Mouse (Mus musculus): Measurements from ENCODE around the gene Psmb11.
"Not testable (repeated sequence)": the region's sequence is repeated elsewhere in the genome, so short reads cannot be mapped to it uniquely, and the experiment has no call there.

Gene Psmb11

GRCm38 (mm10) chr14:54605752-54606321 is 15.4 kb upstream of the Psmb11 start, which contains the start of gene 4931414P19Rik:
Gene 4931414P19Rik, minus strand, starts transcription at chr14:54605993.
- peak; percentile 83 for DNase-seq

DNA sequence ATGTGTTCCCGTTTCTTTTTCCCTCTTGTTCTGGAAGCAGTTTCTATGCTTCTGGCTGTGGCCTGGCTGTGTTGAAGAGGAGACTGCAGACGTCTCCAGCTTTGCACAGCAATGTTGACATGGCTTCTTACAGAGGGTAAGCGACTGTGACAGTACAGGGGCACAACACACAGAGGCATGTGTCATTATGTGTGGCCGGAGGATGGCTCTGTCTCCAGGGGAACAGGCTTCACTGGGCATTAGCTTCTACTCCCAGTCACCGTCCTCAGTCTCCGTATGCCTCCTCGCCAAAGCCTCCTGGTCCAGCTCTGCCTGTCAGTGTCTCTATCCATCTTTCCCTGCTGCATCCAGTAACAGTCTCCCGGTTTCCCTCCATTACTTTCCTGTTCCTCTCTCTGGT is 14.0 kb upstream of the Psmb11 start:
- no peak for DNase-seq

- DNase-seq: no peak
These were observed 12.0 kb upstream of the Psmb11 start for GRCm38 (mm10) chr14:54609245-54609644.

- DNase-seq: no peak
These were observed 11.3 kb upstream of the Psmb11 start for GRCm38 (mm10) chr14:54609962-54610361.

DNA sequence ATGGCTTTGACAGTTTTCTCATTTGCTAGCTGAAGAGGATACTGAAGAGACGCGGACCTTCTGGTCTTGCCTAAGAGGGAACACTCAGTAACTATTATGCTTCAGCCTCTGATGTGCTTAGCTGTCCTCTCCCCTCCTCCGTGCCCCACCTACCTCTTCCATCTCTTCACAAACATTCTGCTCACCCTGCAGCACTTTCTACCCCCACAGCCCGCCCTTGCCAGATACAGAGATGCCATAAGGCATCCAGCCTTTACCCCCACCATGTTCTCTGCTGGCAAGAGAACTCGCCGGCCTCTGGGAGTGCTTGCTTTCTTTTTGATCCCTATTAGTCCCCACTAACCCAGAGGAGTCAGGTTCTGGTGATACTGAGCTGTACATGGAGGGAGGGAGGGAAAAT is 10.6 kb upstream of the Psmb11 start:
- no peak for DNase-seq

- not testable (repeated sequence) for DNase-seq
These were observed 7.1 kb upstream of the Psmb11 start for GRCm38 (mm10) chr14:54614130-54614529.

- DNase-seq: no peak
These were observed 4.9 kb upstream of the Psmb11 start for GRCm38 (mm10) chr14:54616226-54616825.

DNA sequence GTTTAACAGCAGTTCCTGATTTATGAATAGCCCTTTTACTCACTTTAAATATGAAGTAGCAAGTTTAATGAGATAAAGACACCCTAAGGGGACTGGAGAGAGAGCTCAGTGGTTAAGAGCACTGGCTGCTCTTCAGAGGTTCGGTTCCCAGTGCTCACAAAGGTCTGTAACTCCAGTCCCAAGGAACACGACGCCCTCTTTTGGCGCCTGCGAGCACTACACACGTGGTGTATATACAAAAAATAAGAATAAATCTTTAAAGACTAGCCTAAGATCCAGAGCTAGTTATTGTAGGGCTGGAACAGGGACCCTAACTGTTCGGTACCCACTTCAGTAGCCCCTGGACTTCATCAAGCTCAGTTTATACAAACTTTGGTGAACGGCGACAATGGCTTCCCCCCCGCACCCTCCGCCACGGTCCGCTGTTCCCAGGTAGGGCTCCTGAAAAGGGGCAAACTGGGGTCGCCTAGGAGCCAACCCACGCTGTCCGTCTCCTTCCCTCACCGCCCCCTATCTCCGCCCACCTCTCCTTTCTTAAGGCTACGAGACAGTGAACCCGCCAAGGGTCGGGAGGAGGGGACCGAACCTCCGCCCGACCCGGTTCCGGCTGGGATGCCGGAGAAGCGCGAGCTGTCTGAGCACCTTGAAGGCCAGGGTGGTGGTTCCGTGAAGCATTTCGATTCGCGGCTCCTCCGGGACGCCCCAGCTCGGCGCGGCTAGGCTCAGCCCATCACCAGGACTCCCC is 3.9 kb upstream of the Psmb11 start:
- DNase-seq: no peak

- DNase-seq: peak; percentile 96
These were observed 3.3 kb upstream of the Psmb11 start, which contains the start of gene Psmb5 for GRCm38 (mm10) chr14:54617897-54618365. Gene Psmb5, minus strand, starts transcription at chr14:54618022.

DNA sequence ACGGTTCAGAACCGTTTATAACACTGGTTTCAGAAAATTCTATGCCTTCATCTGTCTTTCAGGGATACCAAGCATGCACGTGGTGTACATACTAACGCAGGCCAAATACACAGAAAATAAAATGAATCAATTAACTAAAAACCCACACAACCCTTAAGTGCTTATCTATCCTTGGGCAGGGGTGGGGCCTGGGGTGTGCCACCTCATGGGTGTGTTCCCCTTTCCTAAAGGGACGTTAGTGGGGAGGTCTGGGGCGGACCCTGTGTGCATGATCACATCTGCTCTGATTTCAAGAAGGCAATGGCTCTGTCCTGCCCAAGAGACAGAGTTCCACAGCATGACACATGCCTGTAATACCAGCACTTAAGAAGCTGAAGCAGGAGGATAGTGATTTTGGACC is 2.1 kb downstream of the Psmb11 start:
- DNase-seq: no peak

- DNase-seq: no peak
These were observed 3.7 kb downstream of the Psmb11 start for GRCm38 (mm10) chr14:54624976-54625375.

DNA sequence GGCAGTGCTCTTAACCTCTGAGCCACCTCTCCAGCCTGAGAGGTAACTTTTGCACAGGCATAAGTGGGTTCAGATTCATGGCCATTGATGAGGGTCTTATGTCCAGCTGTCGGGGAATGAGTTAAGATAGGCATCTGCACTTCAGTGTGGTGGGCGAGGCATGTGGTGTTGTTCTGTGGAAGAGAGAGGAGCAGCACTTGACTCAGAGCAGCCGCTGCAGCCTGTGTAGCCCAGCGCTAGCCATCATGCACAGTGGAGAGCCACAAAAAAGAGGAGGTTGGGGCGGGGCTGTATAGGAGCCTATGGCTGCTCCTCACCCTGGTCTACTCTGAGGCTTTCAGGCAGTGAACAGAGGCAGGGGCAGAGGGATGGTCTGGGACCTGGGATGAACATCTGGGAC is 6.9 kb downstream of the Psmb11 start:
- DNase-seq: no peak

DNA sequence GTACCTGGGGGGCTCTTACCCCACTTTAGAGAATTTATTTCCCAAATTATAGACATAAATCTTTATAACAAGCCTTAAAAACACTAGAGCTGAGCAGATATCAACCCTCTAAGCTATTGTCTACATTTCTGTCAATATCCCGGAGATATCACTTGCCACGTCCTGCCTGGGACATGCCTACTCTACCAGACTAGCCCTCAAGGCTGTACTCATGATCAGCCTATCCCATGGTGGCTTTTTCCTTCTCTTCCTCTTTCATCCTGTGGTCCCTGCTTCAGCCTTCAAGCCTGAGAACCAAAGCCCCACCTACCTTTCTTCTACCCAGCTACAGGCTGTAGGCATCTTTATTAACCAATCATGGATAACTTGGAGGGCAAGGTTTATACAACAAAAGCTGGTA is 8.6 kb downstream of the Psmb11 start:
- DNase-seq: no peak

DNA sequence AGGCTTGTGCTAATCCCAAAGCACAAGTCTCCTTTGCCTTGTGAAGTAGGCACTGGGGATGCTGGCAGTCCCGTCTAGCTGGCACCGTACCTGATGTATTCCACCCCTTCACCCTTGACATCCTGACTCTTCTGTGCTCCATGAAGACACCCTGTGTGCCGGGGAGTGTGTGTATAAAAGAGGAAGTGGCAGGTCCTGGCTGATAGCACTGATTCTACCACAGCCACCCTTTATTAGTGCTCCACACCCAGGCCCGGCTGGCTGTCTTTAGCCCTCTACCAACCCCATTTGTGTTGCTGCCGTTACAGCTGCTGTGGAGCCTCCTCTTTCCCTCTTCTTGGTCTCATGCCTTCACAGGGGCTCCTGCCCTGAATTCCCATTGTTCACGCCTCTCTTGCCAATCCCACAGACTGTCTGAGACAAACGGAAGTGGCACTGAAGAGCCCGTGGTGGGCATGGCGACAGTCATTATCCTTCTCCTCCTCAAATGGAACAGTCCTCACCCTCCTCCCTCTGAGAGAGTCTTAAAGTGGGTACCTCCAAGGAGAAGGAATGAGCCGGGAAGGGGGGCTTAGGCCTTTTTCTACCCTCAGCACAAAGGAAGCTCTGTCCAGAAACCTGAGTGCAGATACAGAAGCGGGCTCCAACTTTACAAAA is 9.5 kb downstream of the Psmb11 start:
- no peak for DNase-seq

DNA sequence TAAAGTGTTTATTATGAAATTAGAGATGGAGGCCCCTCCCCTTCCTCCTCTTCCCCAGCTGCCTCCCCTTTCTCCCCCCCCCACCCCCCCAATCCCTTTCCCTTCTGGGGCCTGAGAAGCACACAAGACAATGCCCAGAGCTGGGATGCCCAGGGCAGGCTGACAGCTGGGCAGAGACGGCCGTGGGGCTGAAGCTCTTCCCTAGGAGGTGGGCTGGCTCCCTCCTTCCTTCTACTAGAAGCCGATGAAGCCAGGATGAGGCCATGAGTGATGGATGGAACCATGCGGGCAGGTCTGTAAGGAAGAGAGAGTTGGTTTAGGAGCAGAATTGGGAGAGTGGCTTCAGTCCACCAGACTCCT is 10.0 kb downstream of the Psmb11 start:
- DNase-seq: no peak

- DNase-seq: no peak
These were observed 11.0 kb downstream of the Psmb11 start for GRCm38 (mm10) chr14:54632252-54632651.

GRCm38 (mm10) chr14:54634182-54634581 is 12.9 kb downstream of the Psmb11 start:
- DNase-seq: no peak

- peak; percentile 54 for DNase-seq
These were observed 15.7 kb downstream of the Psmb11 start for GRCm38 (mm10) chr14:54636954-54637353.

DNA sequence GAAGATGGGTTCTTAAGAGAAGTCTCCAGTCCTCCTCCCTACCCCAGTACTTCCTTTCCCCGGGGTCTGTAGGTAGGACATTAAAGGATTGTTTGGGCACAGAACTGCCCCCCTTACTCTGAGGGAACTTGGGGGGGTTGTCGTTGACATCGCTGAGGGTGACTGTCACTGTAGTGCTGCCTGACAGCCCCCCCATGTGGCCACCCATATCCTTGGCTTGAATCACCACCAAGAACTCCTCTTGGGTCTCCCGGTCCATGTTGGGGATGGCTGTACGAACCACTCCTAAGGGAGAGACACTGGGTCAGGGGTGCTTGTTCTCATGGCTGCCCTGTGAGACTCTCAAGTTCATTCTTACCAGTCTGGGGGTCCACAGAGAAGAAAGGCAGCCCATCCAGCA is 17.0 kb downstream of the Psmb11 start:
- DNase-seq: no peak

DNA sequence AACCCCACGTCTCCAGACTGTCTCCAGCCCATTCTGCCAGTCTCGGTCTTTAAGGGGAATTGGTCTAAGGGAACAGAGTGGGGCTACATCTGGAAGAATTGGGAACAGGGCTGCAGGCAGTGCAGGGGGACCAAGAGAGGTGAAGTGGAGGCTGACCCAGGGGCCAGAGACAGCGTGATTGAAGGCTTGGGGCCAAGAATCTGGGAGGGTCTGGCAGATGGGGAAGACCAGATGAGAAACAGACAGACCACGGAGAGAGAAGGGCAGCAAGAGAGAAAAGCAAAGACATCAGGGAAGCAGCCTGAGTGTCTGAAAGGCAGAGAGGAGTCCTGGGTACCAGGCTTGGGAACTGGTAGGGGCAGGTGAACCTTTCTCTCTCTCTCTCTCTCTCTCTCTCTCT is 18.9 kb downstream of the Psmb11 start:
- no peak for DNase-seq

- DNase-seq: no peak
These were observed 19.7 kb downstream of the Psmb11 start, which contains the start of gene Gm17606 for GRCm38 (mm10) chr14:54640946-54641304. Gene Gm17606, plus strand, starts transcription at chr14:54640952.

DNA sequence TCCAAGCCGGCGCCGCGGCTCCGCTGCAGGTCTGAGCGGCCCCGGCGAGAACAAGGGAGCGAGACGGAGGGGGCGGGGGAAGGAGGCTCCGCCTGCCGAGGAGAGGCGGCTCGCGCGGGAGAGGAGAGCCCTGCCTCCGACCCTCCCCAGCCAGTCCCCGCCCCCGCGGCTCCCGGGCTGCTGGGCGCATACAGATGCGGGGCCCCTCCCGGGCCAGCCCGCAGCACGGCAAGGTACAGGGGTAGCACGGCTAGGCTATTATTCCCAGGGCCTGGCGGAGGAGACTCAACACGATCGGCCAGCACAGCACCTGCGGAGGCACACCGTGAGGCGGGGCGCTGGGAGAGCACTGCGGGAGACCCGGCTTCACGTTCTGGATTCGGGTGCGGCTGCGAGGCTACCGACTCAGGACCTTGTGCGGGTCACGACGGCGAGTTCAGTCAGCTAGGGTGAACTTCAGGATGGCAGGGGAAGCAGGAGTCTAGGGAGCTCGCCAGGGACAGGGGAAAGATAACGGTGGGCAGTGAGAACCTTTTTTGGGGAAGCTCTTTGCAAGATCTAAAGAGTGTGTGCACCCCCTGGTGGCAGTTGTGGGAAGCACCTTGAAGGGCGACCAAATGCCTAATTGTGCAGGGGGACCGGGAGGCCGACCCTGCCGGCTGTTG is 20.2 kb downstream of the Psmb11 start, which contains the start of gene Cdh24:
TSS of gene Cdh24 (minus strand) at position 60 of the 665 bp plus-strand sequence.
- peak; percentile 91 for DNase-seq

All from kidney, adult 18-20 months (tissue).